Mouse (Mus musculus) hindbrain, postnatal 0 days (tissue): Measurements from ENCODE around the gene Atp2c1. TPM values are rescaled to one million over a fixed set of nuclear protein-coding genes. Genes with fewer than 3 reads are reported as not detected.
A peak's percentile ranks its signal among the peaks of the same experiment; 100 is the strongest.

Source experiments
- ATAC-seq: fragments of 200-750 bp; cut with Nextera tagmentation; 2 replicates; pipeline ENCODE4 v1.8.0; 2017; ENCODE audit warnings: mild to moderate bottlenecking, moderate TSS enrichment, moderate library complexity
- DNase-seq: peaks from one replicate; pipeline ENCODE4 v3.0.0-alpha.2; 2015; ENCODE audit warnings: low spot score
- H3K27ac ChIP-seq: fragments of 300-500 bp; sonication (generic); 2 replicates; pipeline ENCODE4 v1.5.1; 2014; ENCODE audit warnings: mild to moderate bottlenecking
- H3K27me3 ChIP-seq: fragments of 300-500 bp; sonication (generic); 2 replicates; pipeline ENCODE4 v1.6.1; 2014; ENCODE audit warnings: low read length, mixed read lengths; ENCODE audit not compliant: insufficient read depth
- H3K36me3 ChIP-seq: fragments of 300-500 bp; sonication (generic); 2 replicates; pipeline ENCODE4 v1.6.1; 2014; ENCODE audit warnings: low read length, mixed read lengths; ENCODE audit not compliant: insufficient read depth
- H3K4me1 ChIP-seq: fragments of 300-500 bp; sonication (generic); 2 replicates; pipeline ENCODE4 v1.6.1; 2014; ENCODE audit warnings: antibody characterized with exemption, low read length, mixed read lengths; ENCODE audit not compliant: insufficient read depth
- H3K4me2 ChIP-seq: fragments of 300-500 bp; sonication (generic); 2 replicates; pipeline ENCODE4 v1.6.1; 2014; ENCODE audit warnings: low read depth, mild to moderate bottlenecking, low read length, moderate library complexity, mixed read lengths
- H3K4me3 ChIP-seq: fragments of 300-500 bp; sonication (generic); 2 replicates; pipeline ENCODE4 v1.5.1; 2014; ENCODE audit warnings: low read length
- H3K9ac ChIP-seq: fragments of 300-500 bp; sonication (generic); replicated peaks from 2 replicates; pipeline ENCODE4 v1.6.1; 2014; ENCODE audit warnings: mild to moderate bottlenecking, low read length, moderate library complexity, mixed read lengths
- H3K9me3 ChIP-seq: fragments of 300-500 bp; sonication (generic); 2 replicates; pipeline ENCODE4 v1.6.1; 2016; ENCODE audit warnings: low read length, mixed read lengths
- CTCF ChIP-seq: IDR thresholded peaks from 2 replicates; pipeline ENCODE4 v1.5.1; 2016; ENCODE audit warnings: antibody characterized with exemption, control low read depth, low read depth
- WGBS: fragments of 180-500 bp; shearing (Covaris S2); extraction: QIAGEN DNeasy Blood & Tissue Kit; methylation state at CpG from one replicate; pipeline ENCODE4 v1.1.7; 2014; 5-methylcytosine and 5-hydroxymethylcytosine counted together
- polyA plus RNA-seq: library from polyadenylated mRNA; unstranded; fragments of >200 nt; fragmentation: Nextera tagmentation; extraction: Ambion mirVana; gene quantifications from 2 replicates; pipeline ENCODE4 v1.2.1, GENCODE M21; 2015
- total RNA-seq: library from RNA; depleted of rRNA; stranded (reverse); fragments of >200 nt; gene quantifications from 2 replicates; pipeline ENCODE4 v1.2.3, GENCODE M21; 2014; rRNA removed

The Atp2c1 gene
- total RNA-seq: 120 and 157 TPM in 2 replicates
- 66.0 and 68.5 TPM in 2 replicates for polyA plus RNA-seq

DNA sequence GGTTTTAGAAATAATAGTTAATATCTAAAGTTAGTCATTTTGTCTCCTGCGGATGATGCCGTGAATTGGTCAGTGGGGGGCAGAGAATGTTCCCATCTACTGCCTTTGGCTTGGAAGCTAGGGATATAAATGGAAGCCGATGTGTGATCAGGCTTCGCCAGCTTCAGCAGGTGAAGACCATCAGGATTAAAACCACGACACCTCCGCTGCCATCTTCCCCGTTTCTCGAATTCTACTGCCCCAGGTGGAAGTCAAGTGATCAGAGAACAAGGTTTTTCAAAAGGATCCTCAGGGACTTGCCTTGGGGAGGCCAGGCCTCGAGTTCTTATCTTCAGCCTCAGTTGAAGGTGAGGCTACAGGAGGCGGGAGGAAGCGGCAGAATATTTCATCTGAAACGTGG, at the start of gene Atp2c1:
Atp2c1 (minus strand) TSS at position 101 of the 400 bp plus-strand sequence.
- Histone ChIP-seq H3K27ac (no peak within 1 kb of the TSS), H3K4me2 (no peak within 1 kb of the TSS), H3K27me3 (no peaks in the 10 kb centered on the region), H3K4me1 (peaks cover 9% of the 10 kb centered on the region; the same call in 1 of the 2 replicates), H3K9me3 (no peaks in the 10 kb centered on the region), H3K36me3 (no peaks in the 10 kb centered on the region), H3K4me3 (no peak within 1 kb of the TSS), H3K9ac (no peak within 1 kb of the TSS)
- ATAC-seq: no peak
- TF ChIP-seq CTCF: no peak
- DNase-seq: no peak
- WGBS: 91% methylated on average over 12 of the region's 12 CpGs

DNA sequence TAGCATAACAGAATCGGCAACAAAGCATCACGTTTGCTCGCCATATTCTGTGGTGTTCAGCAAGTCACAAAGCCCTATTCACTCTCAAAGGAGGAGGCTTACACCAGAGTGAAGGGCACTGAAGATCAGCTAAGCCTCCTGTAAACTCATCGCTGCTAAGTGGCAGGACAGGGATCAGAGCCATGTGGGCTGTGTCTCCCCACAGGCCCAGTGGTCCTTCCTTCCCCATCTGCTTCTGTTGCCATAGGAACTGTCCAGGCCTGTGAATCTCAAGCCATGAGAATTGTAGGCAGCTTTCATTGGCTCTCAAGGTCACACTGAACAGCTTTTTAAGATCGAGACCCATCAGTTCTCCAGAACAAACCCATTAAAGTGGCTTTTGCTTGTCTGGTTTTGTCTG, 30.3 kb upstream of the Atp2c1 start:
- Histone ChIP-seq H3K4me1 (peaks cover 16% of the 10 kb centered on the region; the same call in 1 of the 2 replicates), H3K27ac (peak overlapping the region; percentile 15; the same call in 1 of the 2 replicates), H3K9me3 (no peaks in the 10 kb centered on the region), H3K4me3 (no peak overlapping the region), H3K27me3 (no peaks in the 10 kb centered on the region), H3K4me2 (no peak overlapping the region), H3K36me3 (no peaks in the 10 kb centered on the region), H3K9ac (no peak overlapping the region)
- ATAC-seq (peak; percentile 66; the same call in 1 of the 2 replicates), DNase-seq (peak; percentile 46)
- TF ChIP-seq CTCF: no peak
- 58% methylated on average over 5 of the region's 5 CpGs for WGBS

GRCm38 (mm10) chr9:105556141-105556735, 29.1 kb upstream of the Atp2c1 start:
- peak; percentile 40; the same call in 1 of the 2 replicates for ATAC-seq
- peaks cover 16% of the 10 kb centered on the region; the same call in 1 of the 2 replicates for H3K4me1 ChIP-seq
- 49% methylated on average over 8 of the region's 8 CpGs for WGBS
- DNase-seq: peak; percentile 54
- H3K4me2 ChIP-seq: no peak overlapping the region
- no peaks in the 10 kb centered on the region for H3K9me3 ChIP-seq
- no peak for TF ChIP-seq CTCF
- no peaks in the 10 kb centered on the region for H3K36me3 ChIP-seq
- no peak overlapping the region for H3K9ac ChIP-seq
- no peak overlapping the region for H3K27ac ChIP-seq
- no peaks in the 10 kb centered on the region for H3K27me3 ChIP-seq
- H3K4me3 ChIP-seq: no peak overlapping the region

DNA sequence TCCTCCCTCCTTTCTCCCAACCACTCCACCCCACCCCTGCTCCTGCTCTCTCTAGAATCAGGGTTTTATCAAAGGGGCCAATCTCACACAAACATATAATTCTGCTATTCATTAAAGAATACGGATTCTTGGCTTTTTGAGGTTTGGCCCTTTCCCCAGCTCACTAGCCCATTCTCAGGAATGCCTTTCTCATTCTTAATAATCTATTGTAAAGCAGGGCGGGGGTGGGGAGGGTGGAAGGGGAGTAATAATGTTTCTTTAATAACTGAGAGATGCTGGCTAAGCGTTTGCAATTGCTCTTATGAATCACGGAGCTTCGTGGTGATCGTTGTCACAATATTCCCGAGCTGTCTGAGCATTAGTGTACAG, 27.3 kb upstream of the Atp2c1 start:
- WGBS: 52% methylated on average over 7 of the region's 7 CpGs
- Histone ChIP-seq H3K9ac (no peak overlapping the region), H3K4me3 (no peak overlapping the region)

GRCm38 (mm10) chr9:105553629-105554438, 26.7 kb upstream of the Atp2c1 start:
- no peak for ATAC-seq
- WGBS: 27% methylated on average over 24 of the region's 24 CpGs

More for the DNA sequence above, 27.3 kb upstream of the Atp2c1 start:
- no peaks in the 10 kb centered on the region for H3K36me3 ChIP-seq
- ATAC-seq (no peak), DNase-seq (no peak)
- H3K4me1 ChIP-seq: peaks cover 16% of the 10 kb centered on the region; the same call in 1 of the 2 replicates
- no peak overlapping the region for H3K4me2 ChIP-seq
- no peaks in the 10 kb centered on the region for H3K27me3 ChIP-seq
- TF ChIP-seq CTCF: no peak
- no peaks in the 10 kb centered on the region for H3K9me3 ChIP-seq
- peak overlapping the region; percentile 27; the same call in 1 of the 2 replicates for H3K27ac ChIP-seq

DNA sequence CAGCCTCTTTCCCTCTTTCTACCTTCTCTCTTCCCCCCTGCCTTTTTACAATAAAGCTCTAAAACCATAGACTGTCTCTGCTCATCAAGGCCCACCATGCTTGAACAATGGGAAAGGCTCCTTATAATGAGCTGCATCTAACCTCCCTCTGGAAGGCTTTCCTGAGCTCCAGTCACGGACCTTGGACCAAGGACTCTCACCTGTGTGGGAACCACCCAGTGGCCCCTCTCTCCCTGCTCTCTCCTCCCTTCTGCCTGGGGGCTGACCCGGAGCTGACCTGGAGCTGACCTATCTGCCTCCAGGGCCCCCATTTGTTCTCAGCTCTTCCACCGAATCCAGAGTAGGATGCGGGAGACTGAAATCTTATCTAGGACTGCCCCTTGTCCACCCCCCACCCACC, 24.3 kb upstream of the Atp2c1 start:
- Histone ChIP-seq H3K27me3 (no peaks in the 10 kb centered on the region), H3K27ac (no peak overlapping the region), H3K36me3 (no peaks in the 10 kb centered on the region), H3K9me3 (no peaks in the 10 kb centered on the region), H3K4me1 (0 out of 2 replicates have a peak, but pooled peaks cover 9% of the 10 kb centered on the region), H3K9ac (no peak overlapping the region), H3K4me3 (no peak overlapping the region), H3K4me2 (no peak overlapping the region)
- DNase-seq (no peak), ATAC-seq (no peak)
- TF ChIP-seq CTCF: no peak
- 63% methylated on average over 4 of the region's 4 CpGs for WGBS

More at GRCm38 (mm10) chr9:105553629-105554438, 26.7 kb upstream of the Atp2c1 start:
- TF ChIP-seq CTCF: no peak
- peak; percentile 17 for DNase-seq
- Histone ChIP-seq H3K27me3 (no peaks in the 10 kb centered on the region), H3K9ac (no peak overlapping the region), H3K4me2 (peak overlapping the region; percentile 14; the same call in 1 of the 2 replicates), H3K27ac (peak overlapping the region; percentile 27; the same call in 1 of the 2 replicates), H3K4me3 (no peak overlapping the region), H3K4me1 (peaks cover 16% of the 10 kb centered on the region; the same call in 1 of the 2 replicates), H3K9me3 (no peaks in the 10 kb centered on the region), H3K36me3 (no peaks in the 10 kb centered on the region)
